Mouse (Mus musculus) thymus, adult 2 months (tissue): ENCODE measurements around the gene Morf4l2.

Experiments used
- CTCF ChIP-seq: fragments of 200-500 bp; IDR thresholded peaks from 2 replicates; pipeline ENCODE4 v1.5.1; 2012; ENCODE audit warnings: mild to moderate bottlenecking, control low read depth, low read length, moderate library complexity, borderline replicate concordance; ENCODE audit not compliant: control insufficient read depth, poor library complexity, insufficient read depth; ENCODE audit errors: extremely low read depth
- POLR2A ChIP-seq: fragments of 200-500 bp; IDR thresholded peaks from 2 replicates; pipeline ENCODE4 v1.6.1; 2012; ENCODE audit warnings: mild to moderate bottlenecking, low read length, control low read depth, moderate library complexity; ENCODE audit not compliant: control insufficient read depth, poor library complexity, insufficient read depth; ENCODE audit errors: extremely low read depth

DNA sequence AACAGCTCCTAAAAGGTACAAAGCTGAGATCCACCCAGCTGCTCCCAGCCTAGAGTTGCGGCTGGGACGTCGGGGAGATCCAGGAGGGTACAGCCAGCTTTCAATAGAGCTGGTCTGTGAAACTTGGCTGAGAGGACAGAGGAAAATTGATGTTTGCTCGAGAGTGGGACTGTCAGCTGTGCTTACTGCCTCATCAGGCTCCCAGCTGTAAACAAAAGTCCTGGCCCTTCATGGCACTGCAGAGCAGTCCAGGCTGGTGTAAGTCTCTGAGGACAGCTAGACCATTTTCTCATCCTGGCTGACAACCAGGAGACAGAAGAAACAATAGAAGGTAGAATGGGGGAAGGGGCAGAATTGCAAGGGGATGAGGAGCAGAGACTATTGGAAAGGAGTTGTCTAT lies 5.8 kb upstream of the Morf4l2 start:
- TF ChIP-seq POLR2A: no peak
- TF ChIP-seq CTCF: no peak
